Mouse (Mus musculus): Measurements from ENCODE around the gene Mllt6. TPM values are rescaled to one million over a fixed set of nuclear protein-coding genes. Genes with fewer than 3 reads are reported as not detected.

Mllt6 gene
- polyA plus RNA-seq, 1 experiment from 2014 or later, result 2.3 TPM

DNA sequence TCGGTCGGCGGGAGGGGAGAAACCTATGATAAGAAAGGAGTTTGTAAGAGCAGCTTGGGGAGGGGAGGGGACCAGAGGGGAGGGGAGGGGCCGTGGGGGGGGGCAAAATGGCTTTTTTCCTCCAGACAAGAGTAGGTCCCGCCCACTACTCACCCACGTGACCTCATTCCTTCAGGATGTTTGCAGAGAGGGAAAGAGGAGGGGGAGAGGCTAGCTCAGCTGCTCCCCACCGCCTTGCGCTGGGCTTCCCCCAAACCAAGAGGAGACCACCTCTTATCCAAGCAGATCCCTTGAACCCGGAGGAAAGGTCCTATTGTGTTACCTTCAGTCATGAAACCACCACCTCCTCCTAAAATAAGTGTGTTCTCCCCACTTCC is 36.4 kb downstream of the Mllt6 start:
- Histone ChIP-seq H3K27me3 (ENCODE audit: insufficient read depth, low read length) (no peaks in the 10 kb centered on the region), H3K27ac (peak overlapping the region; percentile 98), H3K9ac (ENCODE audit: low read depth, low read length) (peak overlapping the region; percentile 93), H3K4me3 (replicated peaks; ENCODE audit: low read depth, low read length) (peak overlapping the region; percentile 93), H3K36me3 (ENCODE audit: insufficient read depth, low read length) (no peaks in the 10 kb centered on the region), H3K4me1 (replicated peaks; ENCODE audit: insufficient read depth, low read length) (peaks cover 35% of the 10 kb centered on the region), H3K4me2 (ENCODE audit: low read length) (peak overlapping the region; percentile 93), H3K9me3 (replicated peaks; ENCODE audit: low read length) (no peaks in the 10 kb centered on the region)
- TF ChIP-seq CTCF (IDR thresholded peaks at IDR 0.05; ENCODE audit: low read depth), result no peak
- peak; percentile 6 for ATAC-seq (replicated peaks; ENCODE audit: low FRiP score, low read depth)
- peak; percentile 98 for DNase-seq (ENCODE audit: low spot score)
- WGBS, result 5% methylated on average over 4 of the region's 9 CpGs

DNA sequence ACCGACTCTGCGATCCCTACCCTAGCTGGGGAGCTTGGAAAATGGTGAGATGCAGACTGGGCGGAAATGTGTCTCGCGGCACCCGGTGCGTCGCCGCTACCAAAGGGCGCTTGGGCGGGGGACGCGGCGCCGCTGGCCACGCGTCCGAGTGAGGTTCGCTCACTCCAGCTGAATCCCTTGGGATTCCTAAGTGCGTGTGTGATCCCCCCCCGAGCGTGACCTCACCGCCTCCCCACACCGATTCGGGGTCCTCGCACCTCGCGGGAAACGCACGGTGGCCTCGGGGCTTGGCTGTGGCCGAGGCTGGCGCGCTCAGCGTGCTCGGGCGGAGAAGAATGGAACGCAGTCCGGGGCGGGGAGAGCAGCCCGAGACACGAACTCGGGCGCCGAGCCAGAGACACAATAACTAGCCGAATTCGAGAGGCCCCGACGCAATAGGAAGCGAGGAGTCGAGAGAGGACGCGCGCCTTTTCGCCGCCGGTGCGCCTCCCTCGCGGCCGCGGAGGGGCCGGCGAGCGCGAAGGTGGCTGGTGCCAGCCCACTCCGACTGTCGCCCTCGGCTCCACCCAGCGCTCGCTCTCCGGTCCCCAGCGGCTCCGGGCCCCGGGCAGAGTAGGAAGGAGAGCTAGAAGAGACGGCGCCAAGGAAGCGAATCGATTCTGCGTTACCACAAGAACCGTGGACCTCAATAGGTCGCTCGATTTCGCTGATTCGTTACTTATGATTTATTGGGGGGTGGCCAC is 37.0 kb downstream of the Mllt6 start, which contains the start of gene Pcgf2:
Pcgf2 (minus strand) TSS at position 495 of the 743 bp plus-strand sequence.
- Histone ChIP-seq H3K4me3 (replicated peaks; ENCODE audit: low read depth, low read length) (peak within 1 kb of the TSS; percentile 93), H3K4me1 (replicated peaks; ENCODE audit: insufficient read depth, low read length) (peaks cover 35% of the 10 kb centered on the region), H3K36me3 (ENCODE audit: insufficient read depth, low read length) (no peaks in the 10 kb centered on the region), H3K9ac (ENCODE audit: low read depth, low read length) (peak within 1 kb of the TSS; percentile 93), H3K27me3 (ENCODE audit: insufficient read depth, low read length) (no peaks in the 10 kb centered on the region), H3K27ac (peak within 1 kb of the TSS; percentile 98), H3K9me3 (replicated peaks; ENCODE audit: low read length) (no peaks in the 10 kb centered on the region), H3K4me2 (ENCODE audit: low read length) (peak within 1 kb of the TSS; percentile 93)
- TF ChIP-seq CTCF (IDR thresholded peaks at IDR 0.05; ENCODE audit: low read depth), result no peak
- 0 out of 2 replicates have a peak, but pooled peaks have one; percentile 3 for ATAC-seq (replicated peaks; ENCODE audit: low FRiP score, low read depth)
- peak; percentile 87 for DNase-seq (ENCODE audit: low spot score)
- under 1% methylated on average over 85 of the region's 85 CpGs for WGBS

DNA sequence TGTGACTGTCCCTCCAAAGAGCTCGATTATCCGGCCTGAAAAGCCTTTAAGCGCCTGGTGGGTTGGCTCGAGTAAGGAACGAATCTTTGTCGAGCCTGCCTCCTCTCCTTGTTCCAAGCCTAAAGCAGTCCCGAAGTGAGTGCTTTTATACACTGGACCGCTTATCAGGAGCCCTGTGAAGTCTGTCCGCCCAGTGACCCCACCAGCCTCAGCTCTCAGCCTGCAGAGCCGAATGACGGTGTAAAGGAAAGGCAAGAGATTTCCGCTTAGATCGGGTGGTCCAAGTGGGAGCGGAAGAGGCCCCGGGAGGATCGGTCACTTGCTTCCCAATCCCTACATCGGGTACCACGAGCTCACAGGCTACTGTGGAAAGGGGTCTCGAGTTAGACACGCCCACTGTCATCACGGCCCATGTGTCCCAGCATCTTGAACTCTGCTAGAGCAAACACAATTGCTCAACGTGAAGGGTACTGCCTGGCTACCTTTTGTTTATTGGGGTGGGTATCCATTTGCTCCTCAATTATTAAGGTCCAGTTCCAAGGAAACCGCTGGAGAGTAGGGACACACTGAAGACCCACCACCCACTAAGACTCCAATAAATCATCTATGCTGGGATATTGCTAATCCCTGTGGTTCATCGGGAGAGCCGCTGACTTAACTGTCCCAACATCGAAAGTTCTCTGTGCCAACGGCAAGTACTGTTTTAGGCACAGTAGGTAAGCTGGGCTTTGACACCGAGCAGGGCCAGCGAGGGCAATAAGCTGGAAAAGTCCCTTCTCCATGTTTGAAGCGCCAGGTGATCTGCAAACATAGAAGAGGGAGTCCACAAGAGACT is 37.7 kb downstream of the Mllt6 start:
- ATAC-seq (replicated peaks; ENCODE audit: low FRiP score, low read depth) (no peak), DNase-seq (ENCODE audit: low spot score) (peak; percentile 66)
- 16% methylated on average over 30 of the region's 30 CpGs for WGBS
- TF ChIP-seq CTCF (IDR thresholded peaks at IDR 0.05; ENCODE audit: low read depth), result no peak
- peak overlapping the region; percentile 93 for H3K9ac ChIP-seq (ENCODE audit: low read depth, low read length)
- H3K27me3 ChIP-seq (ENCODE audit: insufficient read depth, low read length), result no peaks in the 10 kb centered on the region
- H3K36me3 ChIP-seq (ENCODE audit: insufficient read depth, low read length), result no peaks in the 10 kb centered on the region
- H3K9me3 ChIP-seq (replicated peaks; ENCODE audit: low read length), result no peaks in the 10 kb centered on the region
- H3K4me3 ChIP-seq (replicated peaks; ENCODE audit: low read depth, low read length), result peak overlapping the region; percentile 93
- H3K27ac ChIP-seq, result peak overlapping the region; percentile 98
- H3K4me1 ChIP-seq (replicated peaks; ENCODE audit: insufficient read depth, low read length), result peaks cover 29% of the 10 kb centered on the region
- H3K4me2 ChIP-seq (ENCODE audit: low read length), result peak overlapping the region; percentile 93

DNA sequence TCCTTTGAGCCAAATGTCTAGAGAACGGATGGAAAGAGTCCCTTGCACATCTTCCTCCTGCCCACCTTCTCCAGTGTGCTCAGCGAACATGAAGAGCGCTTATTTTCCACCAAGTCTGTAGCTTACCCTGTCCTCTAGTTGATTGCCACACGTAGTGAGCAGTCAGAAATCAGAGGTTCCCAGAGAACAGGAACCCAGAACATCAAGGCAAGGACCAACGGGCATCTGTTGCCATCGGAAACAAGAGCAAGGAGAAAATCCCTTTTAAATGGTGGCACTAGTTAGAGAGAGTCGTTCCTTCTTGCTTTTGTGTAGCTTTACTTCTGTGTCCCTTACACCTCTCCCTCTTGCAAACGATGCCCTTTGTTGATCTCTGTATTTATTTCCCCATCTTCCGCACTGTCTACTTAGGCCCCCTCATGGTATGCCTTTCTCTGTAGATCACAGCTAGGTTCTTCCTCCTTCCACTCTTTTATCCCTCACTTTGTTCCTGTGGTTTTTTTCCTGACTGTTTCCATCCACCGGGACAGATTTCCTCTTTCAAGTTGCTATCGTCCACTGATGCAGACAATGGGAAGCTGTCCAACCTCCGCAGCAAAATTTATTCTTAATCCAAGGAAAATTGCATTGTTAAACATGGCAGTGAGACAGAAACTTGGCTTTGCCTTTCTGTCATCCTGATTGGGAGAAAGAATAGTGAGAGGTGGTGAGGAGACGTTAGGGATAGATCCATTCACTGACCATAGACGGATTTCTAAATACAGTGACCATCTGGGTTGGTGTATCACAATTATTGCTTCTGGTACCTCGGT is 38.6 kb downstream of the Mllt6 start:
- DNase-seq (ENCODE audit: low spot score) (no peak), ATAC-seq (replicated peaks; ENCODE audit: low FRiP score, low read depth) (no peak)
- WGBS, result 49% methylated on average over 15 of the region's 15 CpGs
- Histone ChIP-seq H3K9ac (ENCODE audit: low read depth, low read length) (no peak overlapping the region), H3K4me1 (replicated peaks; ENCODE audit: insufficient read depth, low read length) (peaks cover 21% of the 10 kb centered on the region), H3K27me3 (ENCODE audit: insufficient read depth, low read length) (no peaks in the 10 kb centered on the region), H3K4me2 (ENCODE audit: low read length) (peak overlapping the region; percentile 93), H3K9me3 (replicated peaks; ENCODE audit: low read length) (no peaks in the 10 kb centered on the region), H3K27ac (no peak overlapping the region), H3K4me3 (replicated peaks; ENCODE audit: low read depth, low read length) (peak overlapping the region; percentile 66; the same call in 1 of the 2 replicates), H3K36me3 (ENCODE audit: insufficient read depth, low read length) (peaks cover 4% of the 10 kb centered on the region; the same call in 1 of the 2 replicates)
- TF ChIP-seq CTCF (IDR thresholded peaks at IDR 0.05; ENCODE audit: low read depth), result no peak

DNA sequence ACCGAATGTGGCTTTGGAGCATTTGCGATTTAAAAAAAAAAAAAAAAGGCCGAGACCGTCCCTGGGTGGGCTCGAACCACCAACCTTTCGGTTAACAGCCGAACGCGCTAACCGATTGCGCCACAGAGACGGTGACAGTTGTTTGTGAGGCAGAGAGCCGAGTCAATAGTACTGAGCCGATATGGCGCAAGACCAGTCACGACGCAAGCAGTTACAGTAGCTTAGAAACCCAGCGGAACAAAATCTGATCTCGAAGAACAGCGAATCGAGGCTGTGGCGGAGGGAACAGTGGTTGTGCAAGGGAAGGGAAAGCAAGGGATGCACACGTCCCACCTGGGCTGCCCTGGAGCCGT is 39.2 kb downstream of the Mllt6 start:
- peak overlapping the region; percentile 73 for H3K27ac ChIP-seq
- H3K4me3 ChIP-seq (replicated peaks; ENCODE audit: low read depth, low read length), result peak overlapping the region; percentile 66
- H3K36me3 ChIP-seq (ENCODE audit: insufficient read depth, low read length), result peaks cover 10% of the 10 kb centered on the region; the same call in 1 of the 2 replicates
- 1% methylated on average over 24 of the region's 24 CpGs for WGBS
- DNase-seq (ENCODE audit: low spot score), result peak; percentile 88
- no peaks in the 10 kb centered on the region for H3K27me3 ChIP-seq (ENCODE audit: insufficient read depth, low read length)
- H3K4me1 ChIP-seq (replicated peaks; ENCODE audit: insufficient read depth, low read length), result peaks cover 19% of the 10 kb centered on the region
- peak overlapping the region; percentile 65 for H3K4me2 ChIP-seq (ENCODE audit: low read length)
- no peak for TF ChIP-seq CTCF (IDR thresholded peaks at IDR 0.05; ENCODE audit: low read depth)
- ATAC-seq (replicated peaks; ENCODE audit: low FRiP score, low read depth), result no peak; the same call in 1 of the 2 replicates
- peak overlapping the region; percentile 56 for H3K9ac ChIP-seq (ENCODE audit: low read depth, low read length)
- no peaks in the 10 kb centered on the region for H3K9me3 ChIP-seq (replicated peaks; ENCODE audit: low read length)

Measured in kidney, postnatal 0 days (tissue).